Mouse (Mus musculus): ENCODE results near the gene Bcap31. TPM values are rescaled to one million over a fixed set of nuclear protein-coding genes. Genes with fewer than 3 reads are reported as not detected.
"Not testable (repeated sequence)": the region's sequence is repeated elsewhere in the genome, so short reads cannot be mapped to it uniquely, and the experiment has no call there.

Gene Bcap31
- polyA plus RNA-seq (2015; fragmentation: Nextera tagmentation; extraction: Ambion mirVana) = 123 and 130 TPM in 2 replicates

- Histone ChIP-seq H3K36me3 (ENCODE audit: control insufficient read depth, insufficient read depth, low read length) (no peaks in the 10 kb centered on the region), H3K27me3 (ENCODE audit: control insufficient read depth, insufficient read depth, low read depth, low read length) (no peaks in the 10 kb centered on the region), H3K9me3 (replicated peaks; ENCODE audit: control insufficient read depth, low read length, poor library complexity, severe bottlenecking) (no peaks in the 10 kb centered on the region), H3K9ac (ENCODE audit: low read depth, low read length) (peak within 1 kb of the TSS; percentile 60), H3K4me2 (ENCODE audit: low read length) (peak within 1 kb of the TSS; percentile 71), H3K4me3 (ENCODE audit: low read depth, low read length) (peak within 1 kb of the TSS; percentile 54), H3K27ac (ENCODE audit: low read length) (peak within 1 kb of the TSS; percentile 81), H3K4me1 (ENCODE audit: control insufficient read depth, insufficient read depth, low read length) (peaks cover 16% of the 10 kb centered on the region)
- peak; percentile 95 for ATAC-seq
- WGBS = 22% methylated on average over 41 of the region's 45 CpGs
Measured at GRCm38 (mm10) chrX:73716109-73716661, at the start of gene Bcap31, which contains the start of gene Abcd1. Bcap31 (minus strand) TSS chrX:73716175. Abcd1 (plus strand) TSS chrX:73716597.

- Histone ChIP-seq H3K27ac (ENCODE audit: low read length) (no peak overlapping the region), H3K27me3 (ENCODE audit: control insufficient read depth, insufficient read depth, low read depth, low read length) (no peaks in the 10 kb centered on the region), H3K4me1 (ENCODE audit: control insufficient read depth, insufficient read depth, low read length) (no peaks in the 10 kb centered on the region), H3K9me3 (replicated peaks; ENCODE audit: control insufficient read depth, low read length, poor library complexity, severe bottlenecking) (no peaks in the 10 kb centered on the region), H3K36me3 (ENCODE audit: control insufficient read depth, insufficient read depth, low read length) (no peaks in the 10 kb centered on the region), H3K4me2 (ENCODE audit: low read length) (no peak overlapping the region), H3K9ac (ENCODE audit: low read depth, low read length) (no peak overlapping the region), H3K4me3 (ENCODE audit: low read depth, low read length) (no peak overlapping the region)
- no peak for ATAC-seq
- 71% methylated on average over 1 of the region's 1 CpGs for WGBS
Measured at GRCm38 (mm10) chrX:73765311-73765710, 49.3 kb upstream of the Bcap31 start.

GRCm38 (mm10) chrX:73758611-73759290 lies 42.8 kb upstream of the Bcap31 start:
- no peaks in the 10 kb centered on the region for H3K9me3 ChIP-seq (replicated peaks; ENCODE audit: control insufficient read depth, low read length, poor library complexity, severe bottlenecking)
- no peaks in the 10 kb centered on the region for H3K4me1 ChIP-seq (ENCODE audit: control insufficient read depth, insufficient read depth, low read length)
- no peak overlapping the region for H3K27ac ChIP-seq (ENCODE audit: low read length)
- no peak overlapping the region for H3K9ac ChIP-seq (ENCODE audit: low read depth, low read length)
- 74% methylated on average over 13 of the region's 13 CpGs for WGBS
- H3K36me3 ChIP-seq (ENCODE audit: control insufficient read depth, insufficient read depth, low read length) = no peaks in the 10 kb centered on the region
- no peak overlapping the region for H3K4me2 ChIP-seq (ENCODE audit: low read length)
- H3K27me3 ChIP-seq (ENCODE audit: control insufficient read depth, insufficient read depth, low read depth, low read length) = no peaks in the 10 kb centered on the region
- ATAC-seq = no peak
- no peak overlapping the region for H3K4me3 ChIP-seq (ENCODE audit: low read depth, low read length)

- H3K4me3 ChIP-seq (ENCODE audit: low read depth, low read length) = no peak within 1 kb of the TSS
- no peak within 1 kb of the TSS for H3K27ac ChIP-seq (ENCODE audit: low read length)
- no peak within 1 kb of the TSS for H3K9ac ChIP-seq (ENCODE audit: low read depth, low read length)
- 62% methylated on average over 5 of the region's 5 CpGs for WGBS
- no peaks in the 10 kb centered on the region for H3K4me1 ChIP-seq (ENCODE audit: control insufficient read depth, insufficient read depth, low read length)
- no peak for ATAC-seq
- no peak within 1 kb of the TSS for H3K4me2 ChIP-seq (ENCODE audit: low read length)
- no peaks in the 10 kb centered on the region for H3K27me3 ChIP-seq (ENCODE audit: control insufficient read depth, insufficient read depth, low read depth, low read length)
- H3K36me3 ChIP-seq (ENCODE audit: control insufficient read depth, insufficient read depth, low read length) = no peaks in the 10 kb centered on the region
- no peaks in the 10 kb centered on the region for H3K9me3 ChIP-seq (replicated peaks; ENCODE audit: control insufficient read depth, low read length, poor library complexity, severe bottlenecking)
Measured at GRCm38 (mm10) chrX:73756334-73757140, 40.6 kb upstream of the Bcap31 start, which contains the start of gene Plxnb3. Plxnb3 (plus strand) TSS chrX:73757090.

- Histone ChIP-seq H3K27ac (ENCODE audit: low read length) (no peak overlapping the region), H3K9me3 (replicated peaks; ENCODE audit: control insufficient read depth, low read length, poor library complexity, severe bottlenecking) (no peaks in the 10 kb centered on the region), H3K27me3 (ENCODE audit: control insufficient read depth, insufficient read depth, low read depth, low read length) (no peaks in the 10 kb centered on the region), H3K4me3 (ENCODE audit: low read depth, low read length) (no peak overlapping the region), H3K36me3 (ENCODE audit: control insufficient read depth, insufficient read depth, low read length) (no peaks in the 10 kb centered on the region), H3K4me1 (ENCODE audit: control insufficient read depth, insufficient read depth, low read length) (no peaks in the 10 kb centered on the region), H3K4me2 (ENCODE audit: low read length) (no peak overlapping the region), H3K9ac (ENCODE audit: low read depth, low read length) (no peak overlapping the region)
- 100% methylated on average over 1 of the region's 1 CpGs for WGBS
- ATAC-seq = no peak
Measured at GRCm38 (mm10) chrX:73748977-73749376, 33.0 kb upstream of the Bcap31 start.

GRCm38 (mm10) chrX:73744774-73745481 lies 29.0 kb upstream of the Bcap31 start:
- no peak overlapping the region for H3K9ac ChIP-seq (ENCODE audit: low read depth, low read length)
- no peaks in the 10 kb centered on the region for H3K36me3 ChIP-seq (ENCODE audit: control insufficient read depth, insufficient read depth, low read length)
- 72% methylated on average over 1 of the region's 1 CpGs for WGBS
- no peak overlapping the region for H3K4me2 ChIP-seq (ENCODE audit: low read length)
- no peaks in the 10 kb centered on the region for H3K9me3 ChIP-seq (replicated peaks; ENCODE audit: control insufficient read depth, low read length, poor library complexity, severe bottlenecking)
- no peaks in the 10 kb centered on the region for H3K4me1 ChIP-seq (ENCODE audit: control insufficient read depth, insufficient read depth, low read length)
- no peak overlapping the region for H3K27ac ChIP-seq (ENCODE audit: low read length)
- H3K27me3 ChIP-seq (ENCODE audit: control insufficient read depth, insufficient read depth, low read depth, low read length) = no peaks in the 10 kb centered on the region
- no peak overlapping the region for H3K4me3 ChIP-seq (ENCODE audit: low read depth, low read length)
- ATAC-seq = no peak

GRCm38 (mm10) chrX:73739841-73740240 lies 23.9 kb upstream of the Bcap31 start:
- ATAC-seq; H3K36me3 ChIP-seq (ENCODE audit: control insufficient read depth, insufficient read depth, low read length); H3K9me3 ChIP-seq (replicated peaks; ENCODE audit: control insufficient read depth, low read length, poor library complexity, severe bottlenecking); H3K27me3 ChIP-seq (ENCODE audit: control insufficient read depth, insufficient read depth, low read depth, low read length); H3K4me2 ChIP-seq (ENCODE audit: low read length); H3K9ac ChIP-seq (ENCODE audit: low read depth, low read length); H3K27ac ChIP-seq (ENCODE audit: low read length); H3K4me3 ChIP-seq (ENCODE audit: low read depth, low read length); H3K4me1 ChIP-seq (ENCODE audit: control insufficient read depth, insufficient read depth, low read length): not testable (repeated sequence)
- WGBS = 89% methylated on average over 7 of the region's 7 CpGs

- no peak overlapping the region for H3K27ac ChIP-seq (ENCODE audit: low read length)
- no peak overlapping the region for H3K9ac ChIP-seq (ENCODE audit: low read depth, low read length)
- H3K4me3 ChIP-seq (ENCODE audit: low read depth, low read length) = no peak overlapping the region
- H3K4me2 ChIP-seq (ENCODE audit: low read length) = no peak overlapping the region
- H3K4me1 ChIP-seq (ENCODE audit: control insufficient read depth, insufficient read depth, low read length) = no peaks in the 10 kb centered on the region
- H3K36me3 ChIP-seq (ENCODE audit: control insufficient read depth, insufficient read depth, low read length) = no peaks in the 10 kb centered on the region
- H3K9me3 ChIP-seq (replicated peaks; ENCODE audit: control insufficient read depth, low read length, poor library complexity, severe bottlenecking) = no peaks in the 10 kb centered on the region
- no peaks in the 10 kb centered on the region for H3K27me3 ChIP-seq (ENCODE audit: control insufficient read depth, insufficient read depth, low read depth, low read length)
- 62% methylated on average over 5 of the region's 5 CpGs for WGBS
- ATAC-seq = no peak
Measured at GRCm38 (mm10) chrX:73739151-73739550, 23.2 kb upstream of the Bcap31 start.

Data from midbrain, embryonic 16.5 days (tissue).